Mouse (Mus musculus): Measurements from ENCODE around the gene Ppp1r32. TPM values are rescaled to one million over a fixed set of nuclear protein-coding genes. Genes with fewer than 3 reads are reported as not detected.

The Ppp1r32 gene
- total and polyA plus RNA-seq, 2 experiments from 2014 or later: 5.1 to 6.0 TPM

- Histone ChIP-seq H3K9ac (no peak overlapping the region), H3K4me1 (ENCODE audit: insufficient read depth) (no peaks in the 10 kb centered on the region), H3K4me2 (ENCODE audit: low read depth) (no peak overlapping the region), H3K27me3 (ENCODE audit: insufficient read depth, low read length) (no peaks in the 10 kb centered on the region), H3K36me3 (ENCODE audit: insufficient read depth) (no peaks in the 10 kb centered on the region; the same call in 1 of the 2 replicates), H3K4me3 (ENCODE audit: low read depth, low read length) (no peak overlapping the region), H3K27ac (ENCODE audit: low read depth, low read length) (no peak overlapping the region), H3K9me3 (ENCODE audit: low read length) (no peaks in the 10 kb centered on the region)
- ATAC-seq (peak; percentile 57), DNase-seq (no peak)
- no peak for TF ChIP-seq CTCF (IDR thresholded peaks at IDR 0.05; ENCODE audit: low read depth)
- WGBS: 56% methylated on average over 9 of the region's 9 CpGs
Observed at GRCm38 (mm10) chr19:10433879-10434540, 48.7 kb downstream of the Ppp1r32 start.

- no peak overlapping the region for H3K4me3 ChIP-seq (ENCODE audit: low read depth, low read length)
- no peaks in the 10 kb centered on the region for H3K9me3 ChIP-seq (ENCODE audit: low read length)
- H3K4me1 ChIP-seq (ENCODE audit: insufficient read depth): no peaks in the 10 kb centered on the region
- H3K27me3 ChIP-seq (ENCODE audit: insufficient read depth, low read length): no peaks in the 10 kb centered on the region
- no peak overlapping the region for H3K4me2 ChIP-seq (ENCODE audit: low read depth)
- DNase-seq: no peak
- H3K9ac ChIP-seq: no peak overlapping the region
- no peak overlapping the region for H3K27ac ChIP-seq (ENCODE audit: low read depth, low read length)
- TF ChIP-seq CTCF (IDR thresholded peaks at IDR 0.05; ENCODE audit: low read depth): no peak
- ATAC-seq: no peak
- H3K36me3 ChIP-seq (ENCODE audit: insufficient read depth): no peaks in the 10 kb centered on the region
- WGBS: 70% methylated on average over 7 of the region's 7 CpGs
Observed at GRCm38 (mm10) chr19:10433225-10433624, 49.5 kb downstream of the Ppp1r32 start.

GRCm38 (mm10) chr19:10431841-10432240 lies 50.9 kb downstream of the Ppp1r32 start:
- no peak for TF ChIP-seq CTCF (IDR thresholded peaks at IDR 0.05; ENCODE audit: low read depth)
- no peak for DNase-seq
- Histone ChIP-seq H3K4me1 (ENCODE audit: insufficient read depth) (no peaks in the 10 kb centered on the region), H3K36me3 (ENCODE audit: insufficient read depth) (peaks cover 7% of the 10 kb centered on the region; the same call in 1 of the 2 replicates), H3K4me2 (ENCODE audit: low read depth) (no peak overlapping the region), H3K9ac (no peak overlapping the region), H3K9me3 (ENCODE audit: low read length) (no peaks in the 10 kb centered on the region), H3K27me3 (ENCODE audit: insufficient read depth, low read length) (no peaks in the 10 kb centered on the region), H3K27ac (ENCODE audit: low read depth, low read length) (no peak overlapping the region), H3K4me3 (ENCODE audit: low read depth, low read length) (no peak overlapping the region)
- WGBS: 25% methylated on average over 4 of the region's 4 CpGs
- ATAC-seq: no peak

- Histone ChIP-seq H3K4me3 (ENCODE audit: low read depth, low read length) (no peak overlapping the region), H3K27me3 (ENCODE audit: insufficient read depth, low read length) (no peaks in the 10 kb centered on the region), H3K4me2 (ENCODE audit: low read depth) (no peak overlapping the region), H3K9me3 (ENCODE audit: low read length) (no peaks in the 10 kb centered on the region), H3K27ac (ENCODE audit: low read depth, low read length) (no peak overlapping the region), H3K4me1 (ENCODE audit: insufficient read depth) (no peaks in the 10 kb centered on the region), H3K9ac (no peak overlapping the region), H3K36me3 (ENCODE audit: insufficient read depth) (peaks cover 7% of the 10 kb centered on the region; the same call in 1 of the 2 replicates)
- DNase-seq (no peak), ATAC-seq (no peak)
- 67% methylated on average over 3 of the region's 3 CpGs for WGBS
- no peak for TF ChIP-seq CTCF (IDR thresholded peaks at IDR 0.05; ENCODE audit: low read depth)
Observed at GRCm38 (mm10) chr19:10431410-10431809, 51.3 kb downstream of the Ppp1r32 start.

GRCm38 (mm10) chr19:10429371-10429770 lies 53.4 kb downstream of the Ppp1r32 start:
- no peak for TF ChIP-seq CTCF (IDR thresholded peaks at IDR 0.05; ENCODE audit: low read depth)
- 79% methylated on average over 8 of the region's 8 CpGs for WGBS
- Histone ChIP-seq H3K4me1 (ENCODE audit: insufficient read depth) (no peaks in the 10 kb centered on the region), H3K36me3 (ENCODE audit: insufficient read depth) (peaks cover 7% of the 10 kb centered on the region; the same call in 1 of the 2 replicates), H3K27me3 (ENCODE audit: insufficient read depth, low read length) (no peaks in the 10 kb centered on the region), H3K9ac (no peak overlapping the region), H3K27ac (ENCODE audit: low read depth, low read length) (no peak overlapping the region), H3K4me3 (ENCODE audit: low read depth, low read length) (no peak overlapping the region), H3K4me2 (ENCODE audit: low read depth) (no peak overlapping the region), H3K9me3 (ENCODE audit: low read length) (no peaks in the 10 kb centered on the region)
- DNase-seq: no peak
- no peak for ATAC-seq

- H3K4me3 ChIP-seq (ENCODE audit: low read depth, low read length): no peak overlapping the region
- no peak overlapping the region for H3K9ac ChIP-seq
- DNase-seq (no peak), ATAC-seq (no peak)
- H3K36me3 ChIP-seq (ENCODE audit: insufficient read depth): peaks cover 13% of the 10 kb centered on the region; the same call in 1 of the 2 replicates
- no peaks in the 10 kb centered on the region for H3K9me3 ChIP-seq (ENCODE audit: low read length)
- 81% methylated on average over 9 of the region's 9 CpGs for WGBS
- no peaks in the 10 kb centered on the region for H3K4me1 ChIP-seq (ENCODE audit: insufficient read depth)
- H3K4me2 ChIP-seq (ENCODE audit: low read depth): no peak overlapping the region
- TF ChIP-seq CTCF (IDR thresholded peaks at IDR 0.05; ENCODE audit: low read depth): no peak
- H3K27me3 ChIP-seq (ENCODE audit: insufficient read depth, low read length): no peaks in the 10 kb centered on the region
- H3K27ac ChIP-seq (ENCODE audit: low read depth, low read length): no peak overlapping the region
Observed at GRCm38 (mm10) chr19:10427431-10427830, 55.3 kb downstream of the Ppp1r32 start.

GRCm38 (mm10) chr19:10426793-10427192 lies 55.9 kb downstream of the Ppp1r32 start:
- Histone ChIP-seq H3K27me3 (ENCODE audit: insufficient read depth, low read length) (no peaks in the 10 kb centered on the region), H3K9me3 (ENCODE audit: low read length) (no peaks in the 10 kb centered on the region), H3K9ac (no peak overlapping the region), H3K27ac (ENCODE audit: low read depth, low read length) (no peak overlapping the region), H3K4me2 (ENCODE audit: low read depth) (no peak overlapping the region), H3K36me3 (ENCODE audit: insufficient read depth) (peaks cover 13% of the 10 kb centered on the region; the same call in 1 of the 2 replicates), H3K4me3 (ENCODE audit: low read depth, low read length) (no peak overlapping the region), H3K4me1 (ENCODE audit: insufficient read depth) (no peaks in the 10 kb centered on the region)
- ATAC-seq (no peak), DNase-seq (no peak)
- TF ChIP-seq CTCF (IDR thresholded peaks at IDR 0.05; ENCODE audit: low read depth): no peak
- WGBS: 49% methylated on average over 6 of the region's 6 CpGs
